Mouse (Mus musculus): Measurements from ENCODE around the gene Fam241a. TPM values are rescaled to one million over a fixed set of nuclear protein-coding genes. Genes with fewer than 3 reads are reported as not detected.

The Fam241a gene
- total RNA-seq (2021): 1 to 10 TPM; 3.9 to 4.1 TPM
- long read RNA-seq, experiment 1, transcript Fam241a-202 (2 exons, 2,234 nt): major isoform, 11 of 11 reads
- long read RNA-seq, experiment 1, partial matches to known transcripts: 0 of 11 reads
- long read RNA-seq, experiment 1, other reads (novel, unspliced or antisense): 0 of 11 reads
- long read RNA-seq, experiment 2, partial matches to known transcripts: 0 of 5 reads
- long read RNA-seq, experiment 2, other reads (novel, unspliced or antisense): 1 of 5 reads

- intact Hi-C loops (cut with DNase I; ENCODE audit: low total_unique reads): no loop called here
- peak; percentile 79 for DNase-seq
These were observed at the start of gene Fam241a for GRCm38 (mm10) chr3:127895792-127896541. Gene Fam241a (minus strand): TSS chr3:127896324.

GRCm38 (mm10) chr3:127932453-127932852 is 36.3 kb upstream of the Fam241a start:
- no peak for DNase-seq
- intact Hi-C loops (cut with DNase I; ENCODE audit: low total_unique reads): loop anchor here (5.0 kb wide), 1 partner anchor 1185 kb away; no protein-coding TSS in a partner anchor

GRCm38 (mm10) chr3:127930326-127931012 is 34.3 kb upstream of the Fam241a start:
- DNase-seq: no peak
- intact Hi-C loops (cut with DNase I; ENCODE audit: low total_unique reads): loop anchor here (5.0 kb wide), 1 partner anchor 1187 kb away; no protein-coding TSS in a partner anchor

- intact Hi-C loops (cut with DNase I; ENCODE audit: low total_unique reads): loop anchor here (5.0 kb wide), 1 partner anchor 1187 kb away; no protein-coding TSS in a partner anchor
- no peak for DNase-seq
These were observed 33.8 kb upstream of the Fam241a start for GRCm38 (mm10) chr3:127929921-127930320.

GRCm38 (mm10) chr3:127926635-127927183 is 30.6 kb upstream of the Fam241a start:
- intact Hi-C loops (cut with DNase I; ENCODE audit: low total_unique reads): no loop called here
- DNase-seq: no peak

GRCm38 (mm10) chr3:127924464-127924863 is 28.3 kb upstream of the Fam241a start:
- no peak for DNase-seq
- intact Hi-C loops (cut with DNase I; ENCODE audit: low total_unique reads): no loop called here

- DNase-seq: no peak
- intact Hi-C loops (cut with DNase I; ENCODE audit: low total_unique reads): no loop called here
These were observed 27.1 kb upstream of the Fam241a start for GRCm38 (mm10) chr3:127923183-127923582.

GRCm38 (mm10) chr3:127922125-127922524 is 26.0 kb upstream of the Fam241a start:
- DNase-seq: no peak
- intact Hi-C loops (cut with DNase I; ENCODE audit: low total_unique reads): no loop called here

GRCm38 (mm10) chr3:127917999-127918661 is 22.0 kb upstream of the Fam241a start:
- intact Hi-C loops (cut with DNase I; ENCODE audit: low total_unique reads): no loop called here

GRCm38 (mm10) chr3:127917549-127917948 is 21.4 kb upstream of the Fam241a start:
- DNase-seq: no peak

More at GRCm38 (mm10) chr3:127917999-127918661, 22.0 kb upstream of the Fam241a start:
- DNase-seq: no peak

GRCm38 (mm10) chr3:127915656-127916334 is 19.7 kb upstream of the Fam241a start:
- intact Hi-C loops (cut with DNase I; ENCODE audit: low total_unique reads): no loop called here
- DNase-seq: no peak

More at GRCm38 (mm10) chr3:127917549-127917948, 21.4 kb upstream of the Fam241a start:
- intact Hi-C loops (cut with DNase I; ENCODE audit: low total_unique reads): no loop called here

- no peak for DNase-seq
- intact Hi-C loops (cut with DNase I; ENCODE audit: low total_unique reads): no loop called here
These were observed 18.0 kb upstream of the Fam241a start for GRCm38 (mm10) chr3:127913885-127914709.

- no peak for DNase-seq
- intact Hi-C loops (cut with DNase I; ENCODE audit: low total_unique reads): no loop called here
These were observed 13.8 kb upstream of the Fam241a start for GRCm38 (mm10) chr3:127909941-127910340.

GRCm38 (mm10) chr3:127894981-127895779 is 944 bp downstream of the Fam241a start:
- intact Hi-C loops (cut with DNase I; ENCODE audit: low total_unique reads): no loop called here

GRCm38 (mm10) chr3:127893902-127894301 is 2.2 kb downstream of the Fam241a start:
- no peak for DNase-seq
- intact Hi-C loops (cut with DNase I; ENCODE audit: low total_unique reads): no loop called here

More at GRCm38 (mm10) chr3:127894981-127895779, 944 bp downstream of the Fam241a start:
- no peak for DNase-seq

- intact Hi-C loops (cut with DNase I; ENCODE audit: low total_unique reads): no loop called here
- DNase-seq: no peak
These were observed 4.2 kb downstream of the Fam241a start for GRCm38 (mm10) chr3:127891906-127892305.

- intact Hi-C loops (cut with DNase I; ENCODE audit: low total_unique reads): no loop called here
- no peak for DNase-seq
These were observed 6.1 kb downstream of the Fam241a start for GRCm38 (mm10) chr3:127890008-127890407.
